Mouse (Mus musculus) limb, embryonic 14.5 days (tissue): ENCODE data around the gene Rbms3. TPM values are rescaled to one million over a fixed set of nuclear protein-coding genes. Genes with fewer than 3 reads are reported as not detected.
A peak's percentile ranks its signal among the peaks of the same experiment; 100 is the strongest.

ENCODE experiments used
- ATAC-seq: fragments of 200-750 bp; cut with Nextera tagmentation; 2 replicates; pipeline ENCODE4 v1.8.0; 2017; ENCODE audit warnings: low read depth, moderate number of reproducible peaks, moderate TSS enrichment; ENCODE audit not compliant: low FRiP score
- DNase-seq: peaks from one replicate; pipeline ENCODE4 v3.0.0-alpha.2; 2015; ENCODE audit warnings: low spot score
- H3K27ac ChIP-seq: fragments of 300-500 bp; sonication (generic); replicated peaks from 2 replicates; pipeline ENCODE4 v1.5.1; 2014; ENCODE audit warnings: low read depth, mild to moderate bottlenecking, low read length, moderate library complexity, mixed read lengths
- H3K27me3 ChIP-seq: fragments of 300-500 bp; sonication (generic); 2 replicates; pipeline ENCODE4 v1.6.1; 2014; ENCODE audit warnings: low read length, mixed read lengths; ENCODE audit not compliant: control insufficient read depth, insufficient read depth
- H3K36me3 ChIP-seq: fragments of 300-500 bp; sonication (generic); 2 replicates; pipeline ENCODE4 v1.6.1; 2014; ENCODE audit warnings: mild to moderate bottlenecking, low read length, moderate library complexity, mixed read lengths; ENCODE audit not compliant: control insufficient read depth, insufficient read depth
- H3K4me1 ChIP-seq: fragments of 300-500 bp; sonication (generic); 2 replicates; pipeline ENCODE4 v1.6.1; 2014; ENCODE audit warnings: antibody characterized with exemption, low read length, mixed read lengths; ENCODE audit not compliant: control insufficient read depth, insufficient read depth
- H3K4me2 ChIP-seq: fragments of 300-500 bp; sonication (generic); replicated peaks from 2 replicates; pipeline ENCODE4 v1.6.1; 2014; ENCODE audit warnings: low read depth, mild to moderate bottlenecking, low read length, moderate library complexity; ENCODE audit not compliant: severe bottlenecking
- H3K4me3 ChIP-seq: fragments of 300-500 bp; sonication (generic); replicated peaks from 2 replicates; pipeline ENCODE4 v1.5.1; 2014; ENCODE audit warnings: low read length
- H3K9ac ChIP-seq: fragments of 300-500 bp; sonication (generic); 2 replicates; pipeline ENCODE4 v1.6.1; 2014; ENCODE audit warnings: mild to moderate bottlenecking, low read depth, low read length, moderate library complexity; ENCODE audit not compliant: severe bottlenecking
- H3K9me3 ChIP-seq: fragments of 300-500 bp; sonication (generic); 2 replicates; pipeline ENCODE4 v1.6.1; 2016; ENCODE audit warnings: low read length; ENCODE audit not compliant: control insufficient read depth
- POLR2A ChIP-seq: fragments of 200-500 bp; IDR thresholded peaks from 2 replicates; pipeline ENCODE4 v1.8.0; 2012; ENCODE audit warnings: inconsistent platforms, mild to moderate bottlenecking, moderate library complexity, borderline replicate concordance; ENCODE audit not compliant: insufficient read depth, insufficient read length; ENCODE audit errors: extremely low read depth
- WGBS: fragments of 180-500 bp; shearing (Covaris S2); extraction: QIAGEN DNeasy Blood & Tissue Kit; methylation state at CpG from one replicate; pipeline ENCODE4 v1.1.7; 2014; 5-methylcytosine and 5-hydroxymethylcytosine counted together
- polyA plus RNA-seq, 2 experiments: library from polyadenylated mRNA; depleted of rRNA in 1 of 2; stranded (reverse) in 1 of 2; unstranded in 1 of 2; fragments of >200 nt; fragmentation: Nextera tagmentation in 1 of 2; extraction: Ambion mirVana in 1 of 2; gene quantifications; 2 replicates each; pipeline versions ENCODE4 v1.2.1 to v1.2.3; 2012 to 2014

Rbms3 gene
- polyA plus RNA-seq, 2 experiments, result 42.1 to 94.5 TPM

DNA sequence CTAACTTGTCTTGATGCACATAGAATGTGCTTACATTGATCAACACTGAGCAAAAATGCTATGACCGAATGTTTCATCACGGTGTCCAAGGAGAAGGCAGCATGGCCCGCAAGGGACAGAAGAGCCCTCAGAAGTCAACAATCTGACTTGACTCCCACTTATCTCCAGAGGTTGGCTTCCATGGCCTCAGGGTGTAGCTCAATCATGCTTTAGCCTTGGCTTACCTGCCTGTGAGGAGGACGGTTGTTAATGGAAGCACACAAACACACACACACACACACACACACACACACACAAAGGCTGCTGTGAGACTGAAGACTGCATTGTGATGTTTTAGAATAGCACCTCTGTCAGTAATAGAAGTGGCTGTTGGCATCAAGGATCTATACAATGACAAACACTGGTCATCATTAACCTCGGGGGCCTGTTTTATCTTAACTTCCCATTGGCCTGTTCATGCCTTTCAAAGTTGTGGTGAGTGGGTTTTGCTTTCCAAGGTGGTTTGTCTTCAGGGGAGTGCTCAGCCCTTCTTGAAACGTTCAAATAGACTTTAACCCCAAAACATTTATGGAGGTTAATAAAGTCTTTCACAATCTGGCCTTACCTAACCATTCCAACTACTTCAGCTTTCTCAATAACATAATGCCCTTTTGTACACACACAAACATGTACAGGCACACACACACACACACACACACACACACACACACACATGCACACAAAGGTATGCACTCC lies 771.7 kb downstream of the Rbms3 start:
- Histone ChIP-seq H3K36me3 (no peaks in the 10 kb centered on the region), H3K4me3 (no peak overlapping the region), H3K4me2 (no peak overlapping the region), H3K27me3 (no peaks in the 10 kb centered on the region), H3K9me3 (no peaks in the 10 kb centered on the region), H3K4me1 (peaks cover 7% of the 10 kb centered on the region; the same call in 1 of the 2 replicates), H3K27ac (no peak overlapping the region), H3K9ac (no peak overlapping the region)
- WGBS, result 83% methylated on average over 6 of the region's 6 CpGs
- TF ChIP-seq POLR2A, result no peak
- ATAC-seq (no peak), DNase-seq (no peak)

DNA sequence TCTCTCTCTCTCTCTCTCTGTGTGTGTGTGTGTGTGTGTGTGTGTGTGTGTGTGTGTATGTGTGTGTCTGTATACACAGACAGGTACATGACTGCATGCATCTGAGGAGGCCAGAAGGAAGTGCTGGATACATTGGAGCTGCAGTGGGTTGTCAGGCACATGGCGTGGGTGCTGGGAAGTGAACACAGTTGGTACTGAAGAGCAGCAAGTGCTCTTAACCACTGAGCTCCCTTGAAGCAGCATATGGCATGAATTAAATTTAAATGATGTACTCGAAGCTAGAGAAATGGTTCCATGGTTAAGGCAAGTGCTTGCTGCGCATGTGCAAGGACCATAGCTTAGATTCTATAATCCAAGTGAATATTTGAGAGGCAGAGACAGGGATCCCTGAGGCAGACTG lies 772.6 kb downstream of the Rbms3 start:
- no peak overlapping the region for H3K4me2 ChIP-seq
- ATAC-seq, result no peak
- H3K27ac ChIP-seq, result no peak overlapping the region

DNA sequence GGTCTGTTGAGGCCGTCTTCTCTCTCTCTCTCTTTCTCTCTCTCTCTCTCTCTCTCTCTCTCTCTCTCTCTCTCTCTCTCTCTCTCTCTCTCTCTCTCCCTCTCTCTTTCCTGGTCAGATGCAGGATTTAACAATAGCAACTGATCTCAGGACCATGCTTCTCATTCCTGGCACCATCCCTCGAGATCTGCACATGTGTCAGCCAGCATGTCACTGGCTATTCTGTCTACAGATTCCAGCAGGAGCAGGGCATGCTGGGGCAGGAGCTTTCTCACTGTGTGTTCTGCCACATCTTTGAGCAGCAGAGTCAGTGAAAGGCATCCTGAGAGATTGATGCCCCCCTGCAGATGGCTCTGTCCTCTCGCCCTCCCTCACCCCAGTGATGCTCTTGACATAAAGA lies 774.0 kb downstream of the Rbms3 start:
- H3K27ac ChIP-seq, result no peak overlapping the region
- ATAC-seq, result no peak
- 70% methylated on average over 3 of the region's 3 CpGs for WGBS

More for the DNA sequence above, 772.6 kb downstream of the Rbms3 start:
- no peaks in the 10 kb centered on the region for H3K36me3 ChIP-seq
- DNase-seq, result no peak
- WGBS, result 63% methylated on average over 3 of the region's 3 CpGs
- no peaks in the 10 kb centered on the region for H3K27me3 ChIP-seq
- H3K4me1 ChIP-seq, result 0 out of 2 replicates have a peak, but pooled peaks cover 5% of the 10 kb centered on the region
- no peak for TF ChIP-seq POLR2A
- no peak overlapping the region for H3K4me3 ChIP-seq
- no peaks in the 10 kb centered on the region for H3K9me3 ChIP-seq
- no peak overlapping the region for H3K9ac ChIP-seq

DNA sequence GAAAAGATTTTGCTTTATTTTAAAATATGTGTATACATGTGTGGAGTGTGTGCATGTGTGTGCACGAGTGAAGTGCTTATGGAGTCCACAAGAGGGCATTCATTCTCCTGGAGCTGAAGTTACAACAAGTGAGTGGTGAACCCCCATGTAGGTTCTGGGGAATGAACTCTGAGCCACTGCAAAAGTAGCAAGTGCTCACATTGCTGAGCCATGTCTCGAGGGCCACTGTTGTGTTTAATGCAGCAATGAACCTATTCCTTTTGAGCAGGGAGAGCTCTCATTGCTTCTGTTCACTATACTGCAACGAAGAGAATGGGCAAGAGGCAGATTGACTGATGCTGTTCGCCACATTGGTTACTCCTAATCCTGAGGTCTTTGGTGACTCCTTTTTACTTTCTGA lies 780.8 kb downstream of the Rbms3 start:
- no peaks in the 10 kb centered on the region for H3K36me3 ChIP-seq

More for the DNA sequence above, 774.0 kb downstream of the Rbms3 start:
- Histone ChIP-seq H3K36me3 (no peaks in the 10 kb centered on the region), H3K4me2 (no peak overlapping the region), H3K9ac (no peak overlapping the region), H3K4me1 (0 out of 2 replicates have a peak, but pooled peaks cover 3% of the 10 kb centered on the region), H3K9me3 (no peaks in the 10 kb centered on the region), H3K4me3 (no peak overlapping the region), H3K27me3 (no peaks in the 10 kb centered on the region)
- DNase-seq, result no peak
- no peak for TF ChIP-seq POLR2A

DNA sequence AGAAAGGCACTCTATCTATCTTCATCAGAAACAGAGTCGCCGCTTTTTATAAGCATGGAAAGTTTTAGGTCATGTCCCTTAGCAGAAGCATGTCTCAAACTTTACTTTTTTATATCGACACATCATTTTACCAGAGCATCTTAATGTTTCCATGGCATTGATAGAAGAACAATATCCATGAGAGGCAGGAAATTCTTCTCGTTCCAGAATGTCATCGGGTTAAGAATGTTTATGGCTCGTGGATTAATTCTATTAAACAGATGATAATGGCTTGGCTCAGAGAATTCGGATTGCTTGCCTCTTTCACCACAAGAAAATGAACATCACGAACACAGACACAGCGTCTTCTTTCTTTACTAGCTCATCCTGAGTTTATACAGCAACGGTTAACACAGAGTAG lies 781.5 kb downstream of the Rbms3 start:
- 58% methylated on average over 10 of the region's 10 CpGs for WGBS
- DNase-seq (peak; percentile 23), ATAC-seq (no peak)
- peaks cover 9% of the 10 kb centered on the region; the same call in 1 of the 2 replicates for H3K4me1 ChIP-seq
- TF ChIP-seq POLR2A, result no peak
- H3K9ac ChIP-seq, result no peak overlapping the region
- H3K9me3 ChIP-seq, result no peaks in the 10 kb centered on the region
- no peak overlapping the region for H3K4me2 ChIP-seq
- no peak overlapping the region for H3K4me3 ChIP-seq
- H3K27me3 ChIP-seq, result no peaks in the 10 kb centered on the region
- no peak overlapping the region for H3K27ac ChIP-seq
- no peaks in the 10 kb centered on the region for H3K36me3 ChIP-seq

More for the DNA sequence above, 780.8 kb downstream of the Rbms3 start:
- H3K4me3 ChIP-seq, result no peak overlapping the region
- no peak overlapping the region for H3K27ac ChIP-seq
- no peak overlapping the region for H3K9ac ChIP-seq
- H3K9me3 ChIP-seq, result no peaks in the 10 kb centered on the region
- TF ChIP-seq POLR2A, result no peak
- peaks cover 9% of the 10 kb centered on the region; the same call in 1 of the 2 replicates for H3K4me1 ChIP-seq
- WGBS, result 93% methylated on average over 4 of the region's 4 CpGs
- DNase-seq, result no peak
- H3K27me3 ChIP-seq, result no peaks in the 10 kb centered on the region
- ATAC-seq, result no peak
- H3K4me2 ChIP-seq, result no peak overlapping the region
